Mouse (Mus musculus): Measurements from ENCODE around the gene Zfp653. TPM values are rescaled to one million over a fixed set of nuclear protein-coding genes. Genes with fewer than 3 reads are reported as not detected.

The Zfp653 gene
- polyA plus RNA-seq, 1 experiment: 15.7 TPM

- DNase-seq (ENCODE audit: low read depth): no peak
Observed at GRCm38 (mm10) chr9:22030386-22030785, 40.8 kb downstream of the Zfp653 start.

- DNase-seq (ENCODE audit: low read depth): no peak
Observed at GRCm38 (mm10) chr9:22028467-22028866, 42.7 kb downstream of the Zfp653 start.

GRCm38 (mm10) chr9:22024592-22024991, 46.6 kb downstream of the Zfp653 start:
- no peak for DNase-seq (ENCODE audit: low read depth)

- DNase-seq (ENCODE audit: low read depth): no peak
Observed at GRCm38 (mm10) chr9:22017208-22017825, 53.9 kb downstream of the Zfp653 start.

- DNase-seq (ENCODE audit: low read depth): no peak
Observed at GRCm38 (mm10) chr9:22016245-22016644, 54.9 kb downstream of the Zfp653 start.

GRCm38 (mm10) chr9:22012731-22013130, 58.4 kb downstream of the Zfp653 start:
- DNase-seq (ENCODE audit: low read depth): no peak

- no peak for DNase-seq (ENCODE audit: low read depth)
Observed at GRCm38 (mm10) chr9:22011055-22011454, 60.1 kb downstream of the Zfp653 start.

Other genes starting within 250 kb of the Zfp653 start
- gene Angptl8, start 235.9 kb downstream of the Zfp653 start, polyA plus RNA-seq (2012; rRNA removed): 7.7 and 46.6 TPM in 2 replicates
- 76.2 and 76.8 TPM in 2 replicates for gene Dock6, start 218.7 kb downstream of the Zfp653 start, polyA plus RNA-seq (2012; rRNA removed)
- 99.0 and 149 TPM in 2 replicates for gene Rab3d, start 153.2 kb downstream of the Zfp653 start, polyA plus RNA-seq (2012; rRNA removed)
- 7.8 and 8.3 TPM in 2 replicates for gene Ccdc159, start 143.9 kb downstream of the Zfp653 start, polyA plus RNA-seq (2012; rRNA removed)
- 174 and 269 TPM in 2 replicates for gene Tmem205, start 143.8 kb downstream of the Zfp653 start, polyA plus RNA-seq (2012; rRNA removed)
- 9.2 and 9.8 TPM in 2 replicates for gene Plppr2, start 134.3 kb downstream of the Zfp653 start, polyA plus RNA-seq (2012; rRNA removed)
- gene Swsap1, start 115.6 kb downstream of the Zfp653 start, polyA plus RNA-seq (2012; rRNA removed): 6.9 and 10.4 TPM in 2 replicates
- gene Epor, start 107.9 kb downstream of the Zfp653 start, polyA plus RNA-seq (2012; rRNA removed): 5.7 and 6.4 TPM in 2 replicates
- 30.4 and 37.1 TPM in 2 replicates for gene Rgl3, start 81.9 kb downstream of the Zfp653 start, polyA plus RNA-seq (2012; rRNA removed)
- gene Ccdc151, start 68.7 kb downstream of the Zfp653 start, polyA plus RNA-seq (2012; rRNA removed): 0.66 and 1.2 TPM in 2 replicates
- 72.1 and 108 TPM in 2 replicates for gene Prkcsh, start 68.6 kb downstream of the Zfp653 start, polyA plus RNA-seq (2012; rRNA removed)
- 0.05 and 0.20 TPM in 2 replicates for gene Elavl3, start 19.4 kb downstream of the Zfp653 start, polyA plus RNA-seq (2012; rRNA removed)
- gene Gm49318, start 117 bp downstream of the Zfp653 start, polyA plus RNA-seq (2012; rRNA removed): not detected in 2 replicates
- gene Ecsit, start 14.1 kb upstream of the Zfp653 start, polyA plus RNA-seq (2012; rRNA removed): 43.8 and 48.3 TPM in 2 replicates
- gene Cnn1, start 27.8 kb upstream of the Zfp653 start, polyA plus RNA-seq (2012; rRNA removed): 145 and 181 TPM in 2 replicates
- gene Elof1, start 45.8 kb upstream of the Zfp653 start, polyA plus RNA-seq (2012; rRNA removed): 145 and 171 TPM in 2 replicates
- 256 and 495 TPM in 2 replicates for gene Acp5, start 64.3 kb upstream of the Zfp653 start, polyA plus RNA-seq (2012; rRNA removed)
- 96.3 and 128 TPM in 2 replicates for gene Pigyl, start 85.5 kb upstream of the Zfp653 start, polyA plus RNA-seq (2012; rRNA removed)
- gene Zfp872, start 116.7 kb upstream of the Zfp653 start, polyA plus RNA-seq (2012; rRNA removed): 0.93 and 1.0 TPM in 2 replicates
- 21.1 TPM in 2 replicates for gene Zfp809, start 154.3 kb upstream of the Zfp653 start, polyA plus RNA-seq (2012; rRNA removed)
- 0.26 and 0.30 TPM in 2 replicates for gene Zfp599, start 188.5 kb upstream of the Zfp653 start, polyA plus RNA-seq (2012; rRNA removed)
- gene Zfp810, start 236.3 kb upstream of the Zfp653 start, polyA plus RNA-seq (2012; rRNA removed): 11.2 and 13.2 TPM in 2 replicates

Measured in gonadal fat pad, adult 2 months (tissue).